Mouse (Mus musculus): ENCODE measurements around the gene Fam117b.

The Fam117b gene

GRCm38 (mm10) chr1:59986626-59987025 is 73.8 kb downstream of the Fam117b start:
- no peak for DNase-seq (ENCODE audit: low spot score)

- DNase-seq (ENCODE audit: low spot score): no peak
Measured at GRCm38 (mm10) chr1:59987399-59988040, 74.7 kb downstream of the Fam117b start.

GRCm38 (mm10) chr1:59995646-59996045 is 82.8 kb downstream of the Fam117b start:
- DNase-seq (ENCODE audit: low spot score): no peak

GRCm38 (mm10) chr1:59997352-59997751 is 84.5 kb downstream of the Fam117b start:
- no peak for DNase-seq (ENCODE audit: low spot score)

GRCm38 (mm10) chr1:60000319-60000718 is 87.5 kb downstream of the Fam117b start:
- no peak for DNase-seq (ENCODE audit: low spot score)

GRCm38 (mm10) chr1:60007337-60007736 is 94.5 kb downstream of the Fam117b start:
- DNase-seq (ENCODE audit: low spot score): no peak

GRCm38 (mm10) chr1:60008743-60009142 is 95.9 kb downstream of the Fam117b start:
- no peak for DNase-seq (ENCODE audit: low spot score)

GRCm38 (mm10) chr1:60013779-60014178 is 101.0 kb downstream of the Fam117b start:
- DNase-seq (ENCODE audit: low spot score): no peak

- no peak for DNase-seq (ENCODE audit: low spot score)
Measured at GRCm38 (mm10) chr1:60015511-60015910, 102.7 kb downstream of the Fam117b start.

- no peak for DNase-seq (ENCODE audit: low spot score)
Measured at GRCm38 (mm10) chr1:60016136-60016611, 103.4 kb downstream of the Fam117b start.

GRCm38 (mm10) chr1:60017031-60017469 is 104.2 kb downstream of the Fam117b start:
- no peak for DNase-seq (ENCODE audit: low spot score)
